Mouse (Mus musculus): ENCODE results near the gene Tent5c. TPM values are rescaled to one million over a fixed set of nuclear protein-coding genes. Genes with fewer than 3 reads are reported as not detected.

Gene Tent5c
- polyA plus RNA-seq, 1 experiment from 2014 or later: 4.1 TPM

Other genes starting within 250 kb of the Tent5c start
- 59.4 and 75.5 TPM in 2 replicates for gene Man1a2, start 196.2 kb upstream of the Tent5c start, polyA plus RNA-seq (2016; fragmentation: Nextera tagmentation; extraction: Ambion mirVana)

Data from heart, embryonic 10.5 days (tissue).